Comparison of ENCODE assay signal across 8 mouse cellular contexts in genomic region chr7:135641698-135642507, GRCm38 (mm10).
DNase-seq lines count a peak whose midpoint lies in the region; ATAC-seq and TF ChIP-seq lines count a peak whose summit lies in the region.

No protein-coding gene starts in this region.

- no peak for TF ChIP-seq CTCF in thymus, adult 2 months (IDR thresholded peaks at IDR 0.05; ENCODE audit: borderline replicate concordance, control insufficient read depth, extremely low read depth, insufficient read depth, low read length, poor library complexity)

- H3K4me3 ChIP-seq in thymus, adult 2 months (ENCODE audit: control insufficient read depth, insufficient read depth, low read length), result no peak overlapping the region

- no peak for TF ChIP-seq POLR2A in thymus, adult 2 months (IDR thresholded peaks at IDR 0.05; ENCODE audit: control insufficient read depth, extremely low read depth, insufficient read depth, low read length, poor library complexity)

- H3K27ac ChIP-seq in thymus, adult 2 months (ENCODE audit: control insufficient read depth, insufficient read depth, low read length), result no peak overlapping the region

- no peaks in the 10 kb centered on the region for H3K27me3 ChIP-seq in thymus, adult 2 months (ENCODE audit: control insufficient read depth, insufficient read depth, low read length)

- H3K36me3 ChIP-seq in thymus, adult 2 months (ENCODE audit: control insufficient read depth, insufficient read depth, low read length), result 0 out of 2 replicates have a peak, but pooled peaks cover 7% of the 10 kb centered on the region

- peaks cover 23% of the 10 kb centered on the region for H3K4me1 ChIP-seq in thymus, adult 2 months (replicated peaks; ENCODE audit: control insufficient read depth, insufficient read depth, low read length)

- WGBS in thymus, adult 2 months, result 78% methylated on average over 14 of the region's 14 CpGs

- ATAC-seq in erythroid progenitor cell, adult 5-6 weeks (replicated peaks; ENCODE audit: low FRiP score, poor library complexity, severe bottlenecking), result 0 out of 2 replicates have a peak, but pooled peaks have one; percentile 51

- peak; percentile 43 for DNase-seq in adrenal gland, adult 2 months
- DNase-seq in adrenal gland, adult 18-20 months (ENCODE audit: low spot score in 2 of 2), result no peak
- DNase-seq in thymus, adult 2 months, result peak; percentile 63
- DNase-seq in thymus, postnatal 36 days, result no peak
- peak; percentile 41 for DNase-seq in kidney, postnatal 14 days
- DNase-seq in lung, postnatal 10 days, result peak; percentile 53
- DNase-seq in right cerebral cortex, postnatal 14 days, result peak; percentile 66

Comparison
In these comparisons a context has a peak if more than half of its experiments do, and no peak if none do; other contexts are left out.
1. DNase-seq: peak in adrenal gland, adult 2 months (single experiment), thymus, adult 2 months (single experiment), kidney, postnatal 14 days (single experiment), lung, postnatal 10 days (single experiment) and right cerebral cortex, postnatal 14 days (single experiment); none in adrenal gland, adult 18-20 months (0 of 2) and thymus, postnatal 36 days (0 of 2).